Mouse (Mus musculus) heart, embryonic 13.5 days (tissue): Measurements from ENCODE around the gene Apol7b. TPM values are rescaled to one million over a fixed set of nuclear protein-coding genes. Genes with fewer than 3 reads are reported as not detected.

ENCODE experiments used
- ATAC-seq: fragments of 200-750 bp; cut with Nextera tagmentation; 2 replicates; pipeline ENCODE4 v1.8.0; 2017; ENCODE audit warnings: moderate TSS enrichment; ENCODE audit not compliant: insufficient number of reproducible peaks, low FRiP score, low TSS enrichment; ENCODE audit errors: extremely low read depth
- H3K27ac ChIP-seq: fragments of 300-500 bp; sonication (generic); replicated peaks from 2 replicates; pipeline ENCODE4 v1.5.1; 2015; ENCODE audit warnings: moderate library complexity, mild to moderate bottlenecking, inconsistent platforms
- H3K27me3 ChIP-seq: fragments of 300-500 bp; sonication (generic); replicated peaks from 2 replicates; pipeline ENCODE4 v1.6.1; 2015; ENCODE audit warnings: mild to moderate bottlenecking, inconsistent platforms
- H3K36me3 ChIP-seq: fragments of 300-500 bp; sonication (generic); 2 replicates; pipeline ENCODE4 v1.6.1; 2015; ENCODE audit warnings: mild to moderate bottlenecking, inconsistent platforms
- H3K4me1 ChIP-seq: fragments of 300-500 bp; sonication (generic); 2 replicates; pipeline ENCODE4 v1.6.1; 2015; ENCODE audit warnings: inconsistent platforms
- H3K4me2 ChIP-seq: fragments of 300-500 bp; sonication (generic); 2 replicates; pipeline ENCODE4 v1.6.1; 2015; ENCODE audit warnings: inconsistent platforms, mild to moderate bottlenecking, moderate library complexity
- H3K4me3 ChIP-seq: fragments of 300-500 bp; sonication (generic); 2 replicates; pipeline ENCODE4 v1.5.1; 2015; ENCODE audit warnings: moderate library complexity, mild to moderate bottlenecking, inconsistent platforms
- H3K9ac ChIP-seq: fragments of 300-500 bp; sonication (generic); 2 replicates; pipeline ENCODE4 v1.6.1; 2015; ENCODE audit warnings: inconsistent platforms, mild to moderate bottlenecking, moderate library complexity
- H3K9me3 ChIP-seq: fragments of 300-500 bp; sonication (generic); 2 replicates; pipeline ENCODE4 v1.6.1; 2016; ENCODE audit warnings: inconsistent platforms
- WGBS: fragments of 180-500 bp; shearing (Covaris S2); methylation state at CpG from one replicate; pipeline ENCODE4 v1.1.7; 2015; ENCODE audit warnings: mixed read lengths; 5-methylcytosine and 5-hydroxymethylcytosine counted together
- polyA plus RNA-seq: library from polyadenylated mRNA; unstranded; fragments of >200 nt; fragmentation: Nextera tagmentation; extraction: Ambion mirVana; gene quantifications from 2 replicates; pipeline ENCODE4 v1.2.1, GENCODE M21; 2015

The Apol7b gene
- polyA plus RNA-seq, 1 experiment from 2014 or later: not detected

DNA sequence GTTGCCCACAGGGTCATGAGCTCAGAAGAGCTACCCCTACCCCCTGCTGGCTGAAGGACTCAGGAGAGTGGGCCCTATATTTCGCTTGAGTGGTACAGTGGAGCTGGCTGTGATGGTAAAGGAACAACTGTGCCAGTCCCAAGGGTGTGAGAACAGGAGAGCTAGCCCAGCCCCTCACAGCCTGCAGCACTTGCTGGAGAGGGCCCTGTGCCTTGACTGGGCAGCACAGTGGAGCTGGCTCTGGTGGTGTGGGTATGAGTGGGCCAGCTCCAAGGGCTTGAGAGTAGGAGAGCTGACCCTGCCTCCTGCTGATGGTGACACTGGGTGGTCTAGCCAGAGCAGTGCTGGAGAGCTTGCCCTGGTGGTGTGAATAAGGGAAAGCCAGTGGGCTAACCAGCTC is 64.4 kb downstream of the Apol7b start:
- Histone ChIP-seq H3K27me3 (peaks cover 8% of the 10 kb centered on the region), H3K9me3 (no peaks in the 10 kb centered on the region), H3K4me3 (no peak overlapping the region), H3K36me3 (no peaks in the 10 kb centered on the region), H3K27ac (no peak overlapping the region), H3K4me2 (no peak overlapping the region), H3K4me1 (no peaks in the 10 kb centered on the region; the same call in 1 of the 2 replicates), H3K9ac (no peak overlapping the region)
- WGBS: 50% methylated on average over 1 of the region's 1 CpGs
- ATAC-seq: no peak

- H3K4me3 ChIP-seq: no peak overlapping the region
- H3K9me3 ChIP-seq: no peaks in the 10 kb centered on the region
- no peak overlapping the region for H3K4me2 ChIP-seq
- H3K27me3 ChIP-seq: peaks cover 4% of the 10 kb centered on the region
- no peak overlapping the region for H3K9ac ChIP-seq
- H3K27ac ChIP-seq: no peak overlapping the region
- 70% methylated on average over 11 of the region's 11 CpGs for WGBS
- H3K36me3 ChIP-seq: no peaks in the 10 kb centered on the region
- ATAC-seq: no peak
- no peaks in the 10 kb centered on the region; the same call in 1 of the 2 replicates for H3K4me1 ChIP-seq
Measured at GRCm38 (mm10) chr15:77382271-77382850, 64.9 kb downstream of the Apol7b start.

GRCm38 (mm10) chr15:77381481-77381880 is 65.8 kb downstream of the Apol7b start:
- Histone ChIP-seq H3K4me1 (no peaks in the 10 kb centered on the region; the same call in 1 of the 2 replicates), H3K9me3 (no peaks in the 10 kb centered on the region), H3K9ac (no peak overlapping the region), H3K27me3 (no peaks in the 10 kb centered on the region; the same call in 1 of the 2 replicates), H3K27ac (no peak overlapping the region), H3K4me3 (no peak overlapping the region), H3K4me2 (no peak overlapping the region), H3K36me3 (no peaks in the 10 kb centered on the region)
- 73% methylated on average over 6 of the region's 6 CpGs for WGBS
- ATAC-seq: no peak

DNA sequence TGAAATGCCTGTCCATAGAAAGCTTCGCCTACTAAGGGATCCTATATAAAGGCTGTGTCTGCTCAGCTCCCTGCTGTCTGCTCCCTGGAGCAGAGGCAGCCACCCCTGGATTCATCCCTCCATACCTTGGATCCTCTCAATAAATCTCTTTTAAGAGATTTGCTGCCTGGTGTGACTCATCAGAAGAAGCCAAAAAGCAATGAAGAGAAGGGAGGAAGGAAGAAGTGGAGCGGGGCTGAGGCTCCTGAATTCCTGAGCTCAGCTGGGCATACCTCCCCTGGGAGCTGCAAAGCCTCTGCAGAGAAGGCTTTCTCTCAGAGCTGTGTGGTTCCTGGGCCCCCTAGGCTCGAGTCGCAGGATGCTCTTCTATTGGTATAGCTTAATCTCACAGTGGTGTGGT is 67.4 kb downstream of the Apol7b start:
- Histone ChIP-seq H3K9ac (no peak overlapping the region), H3K27ac (no peak overlapping the region), H3K4me1 (no peaks in the 10 kb centered on the region; the same call in 1 of the 2 replicates), H3K4me2 (no peak overlapping the region), H3K9me3 (no peaks in the 10 kb centered on the region), H3K4me3 (no peak overlapping the region), H3K27me3 (peaks cover 6% of the 10 kb centered on the region; the same call in 1 of the 2 replicates), H3K36me3 (no peaks in the 10 kb centered on the region)
- 22% methylated on average over 4 of the region's 4 CpGs for WGBS
- no peak for ATAC-seq

DNA sequence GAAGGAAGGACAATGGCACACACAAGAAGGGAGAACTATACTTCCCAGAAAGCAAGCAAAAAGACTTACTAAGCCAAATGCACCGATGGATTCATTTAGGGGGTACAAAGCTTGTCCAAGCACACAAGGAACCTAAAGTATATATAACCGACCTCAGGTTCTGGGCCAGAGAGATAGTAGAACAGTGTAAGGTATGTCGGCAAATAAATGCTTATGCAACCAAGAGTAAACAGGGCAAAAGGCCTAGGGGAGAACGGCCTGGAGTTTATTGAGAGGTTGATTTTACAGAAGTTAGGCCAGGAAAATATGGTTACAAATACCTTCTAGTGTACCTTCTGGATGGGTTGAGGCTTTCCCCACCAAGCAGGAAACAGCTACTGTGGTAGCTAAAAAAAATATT is 69.9 kb downstream of the Apol7b start:
- ATAC-seq: no peak

GRCm38 (mm10) chr15:77376920-77377319 is 70.4 kb downstream of the Apol7b start:
- no peak overlapping the region for H3K4me2 ChIP-seq
- H3K4me1 ChIP-seq: no peaks in the 10 kb centered on the region; the same call in 1 of the 2 replicates
- ATAC-seq: no peak
- H3K27me3 ChIP-seq: peaks cover 6% of the 10 kb centered on the region; the same call in 1 of the 2 replicates
- no peak overlapping the region for H3K4me3 ChIP-seq
- no peak overlapping the region for H3K27ac ChIP-seq
- WGBS: 80% methylated on average over 7 of the region's 7 CpGs
- no peak overlapping the region for H3K9ac ChIP-seq
- H3K9me3 ChIP-seq: no peaks in the 10 kb centered on the region
- no peaks in the 10 kb centered on the region for H3K36me3 ChIP-seq

More for the DNA sequence above, 69.9 kb downstream of the Apol7b start:
- H3K4me3 ChIP-seq: no peak overlapping the region
- no peak overlapping the region for H3K4me2 ChIP-seq
- H3K36me3 ChIP-seq: no peaks in the 10 kb centered on the region
- H3K9ac ChIP-seq: no peak overlapping the region
- 81% methylated on average over 4 of the region's 4 CpGs for WGBS
- H3K27ac ChIP-seq: no peak overlapping the region
- H3K27me3 ChIP-seq: peaks cover 6% of the 10 kb centered on the region; the same call in 1 of the 2 replicates
- no peaks in the 10 kb centered on the region; the same call in 1 of the 2 replicates for H3K4me1 ChIP-seq
- no peaks in the 10 kb centered on the region for H3K9me3 ChIP-seq

Other genes with a start within 250 kb of the Apol7b start
- 64.8 and 69.1 TPM in 2 replicates for gene Rbfox2, start 140.5 kb downstream of the Apol7b start, polyA plus RNA-seq
- 0.15 and 0.33 TPM in 2 replicates for gene Apol7a, start 48.4 kb downstream of the Apol7b start, polyA plus RNA-seq
- gene Apol9a, start 36.4 kb downstream of the Apol7b start, polyA plus RNA-seq: 0.60 and 0.96 TPM in 2 replicates
- not detected in 2 replicates for gene Apol10a, start 29.6 kb upstream of the Apol7b start, polyA plus RNA-seq
- not detected in 2 replicates for gene Apol11a, start 60.8 kb upstream of the Apol7b start, polyA plus RNA-seq
- 0.16 TPM in 1 of 2 replicates, not detected in the other for gene Apol7c, start 85.8 kb upstream of the Apol7b start, polyA plus RNA-seq
- gene 1700025B11Rik, start 114.4 kb upstream of the Apol7b start, polyA plus RNA-seq: not detected in 2 replicates
- not detected in 2 replicates for gene Apol10b, start 148.6 kb upstream of the Apol7b start, polyA plus RNA-seq
- not detected in 2 replicates for gene Gm36245, start 151.8 kb upstream of the Apol7b start, polyA plus RNA-seq
- gene Apol11b, start 195.8 kb upstream of the Apol7b start, polyA plus RNA-seq: 0.39 and 0.62 TPM in 2 replicates